Mouse (Mus musculus) spleen, postnatal 0 days (tissue): ENCODE data around the gene Gm10959. TPM values are rescaled to one million over a fixed set of nuclear protein-coding genes. Genes with fewer than 3 reads are reported as not detected.

Source experiments
- polyA plus RNA-seq: library from polyadenylated mRNA; unstranded; fragments of >200 nt; fragmentation: Nextera tagmentation; extraction: Ambion mirVana; gene quantifications from 2 replicates; pipeline ENCODE4 v1.2.1, GENCODE M21; 2015

The Gm10959 gene
- polyA plus RNA-seq, result not detected in 2 replicates

GRCm38 (mm10) chr3:122919260-122919659 lies at the start of gene Gm10959:
Gene Gm10959 (minus strand): TSS chr3:122919360.

DNA sequence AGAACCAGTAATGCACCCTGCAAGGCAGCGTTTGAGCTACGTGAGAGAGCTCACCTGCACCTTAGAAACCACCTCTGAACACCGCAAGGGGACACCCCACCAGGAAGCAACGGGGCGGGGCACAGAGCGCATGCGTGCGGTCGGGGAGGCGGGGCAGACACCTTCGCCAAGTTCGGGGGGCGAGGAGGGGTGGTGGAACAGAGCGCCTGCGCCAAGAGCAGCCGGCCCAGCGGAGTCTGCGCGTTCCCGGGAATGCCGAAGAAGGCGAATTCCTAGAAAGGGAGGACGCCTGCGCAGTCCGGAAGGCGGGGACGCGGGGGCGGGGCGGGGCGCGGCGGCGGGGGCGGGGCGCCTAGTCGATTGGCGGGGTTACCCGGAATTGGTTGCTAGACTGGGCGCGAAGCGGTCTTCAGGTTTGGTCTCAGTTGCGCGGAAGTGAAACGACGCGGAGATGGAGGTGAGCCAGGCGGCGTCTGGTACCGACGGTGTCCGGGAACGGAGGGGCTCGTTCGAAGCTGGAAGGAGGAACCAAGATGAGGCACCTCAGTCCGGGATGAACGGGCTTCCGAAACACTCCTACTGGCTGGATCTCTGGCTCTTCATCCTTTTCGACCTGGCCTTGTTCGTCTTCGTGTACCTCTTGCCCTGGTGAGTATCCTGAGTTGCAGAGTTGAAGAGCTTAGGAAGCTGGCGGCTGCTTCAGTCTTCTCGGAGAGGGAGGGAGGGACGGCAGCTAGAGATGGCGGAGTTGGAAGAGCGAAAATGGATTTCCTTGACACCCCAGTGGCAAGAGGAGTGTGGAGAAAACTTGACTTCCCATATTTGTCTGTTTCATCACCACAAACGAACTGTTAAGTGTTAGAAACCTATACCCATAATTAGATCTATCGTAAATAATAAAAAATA lies 5.1 kb upstream of the Gm10959 start, which contains the start of gene 1810037I17Rik:
Gene 1810037I17Rik (plus strand): TSS at position 195 of the 906 bp plus-strand sequence.

GRCm38 (mm10) chr3:122894772-122895171 lies 24.4 kb downstream of the Gm10959 start, which contains the start of gene Fabp2:
Gene Fabp2 (plus strand): TSS chr3:122895072.

Other genes starting within 250 kb of the Gm10959 start
- gene Pde5a, start 190.4 kb downstream of the Gm10959 start, polyA plus RNA-seq, result 1.3 and 1.8 TPM in 2 replicates
- gene Fabp2, start 24.3 kb downstream of the Gm10959 start, polyA plus RNA-seq, result 0.17 TPM in 1 of 2 replicates, not detected in the other
- gene 1810037I17Rik, start 4.8 kb upstream of the Gm10959 start, polyA plus RNA-seq, result 125 and 151 TPM in 2 replicates
- 3.5 and 4.9 TPM in 2 replicates for gene Usp53, start 65.2 kb upstream of the Gm10959 start, polyA plus RNA-seq
- not detected in 2 replicates for gene Myoz2, start 115.7 kb upstream of the Gm10959 start, polyA plus RNA-seq